Mouse (Mus musculus) left cerebral cortex, adult 18-20 months (tissue): ENCODE results near the gene Ndrg3. TPM values are rescaled to one million over a fixed set of nuclear protein-coding genes. Genes with fewer than 3 reads are reported as not detected.

ENCODE experiments used
- DNase-seq, 2 experiments: peaks; one replicate each; pipeline ENCODE4 v3.0.0; 2021 to 2022; ENCODE audit warnings: low spot score in 2 of 2, mixed read lengths in 1 of 2
- total RNA-seq, 2 experiments: library from RNA; stranded (reverse); gene quantifications; 2 replicates each; pipeline ENCODE4 v1.2.3; 2021

The Ndrg3 gene
- total RNA-seq, 2 experiments from 2014 or later = 446 to 471 TPM

DNA sequence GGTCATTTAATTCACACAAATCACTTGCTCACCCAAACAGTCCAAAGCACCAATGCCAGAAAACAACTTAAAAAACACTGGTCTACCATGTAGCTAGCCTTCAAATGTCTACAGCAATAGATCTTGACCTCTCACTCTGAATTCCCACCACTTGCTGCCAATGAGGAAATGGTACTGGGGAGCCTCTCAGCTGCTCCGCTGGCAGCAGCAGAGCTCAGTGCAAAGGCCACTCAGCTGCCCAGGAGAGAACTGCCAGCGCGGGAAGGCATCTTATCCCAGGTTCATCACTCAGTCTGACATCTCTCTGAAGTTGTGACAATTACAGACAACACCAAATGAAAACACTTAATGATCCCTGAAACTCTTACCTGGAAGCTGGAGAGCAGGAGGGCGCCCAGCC, 10.5 kb upstream of the Ndrg3 start:
- DNase-seq = no peak

DNA sequence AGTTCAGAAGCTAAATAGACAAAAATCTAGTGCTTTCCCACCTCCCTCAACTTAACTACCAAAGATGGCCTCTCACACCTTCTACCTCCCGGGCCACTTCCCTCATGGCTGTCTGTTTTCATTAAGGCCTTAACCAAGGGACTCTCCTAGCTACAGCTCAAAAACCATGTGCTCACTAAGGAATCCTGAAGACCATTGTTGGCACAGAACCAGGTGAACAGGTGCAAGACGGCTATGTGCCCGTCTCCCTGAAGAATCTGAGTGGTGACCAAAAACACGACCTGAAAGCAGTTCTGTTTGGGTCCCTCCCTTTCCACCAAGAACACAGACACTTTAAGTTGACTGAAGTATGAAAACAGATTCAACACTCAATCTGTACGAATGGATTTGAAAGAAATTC, 6.4 kb upstream of the Ndrg3 start:
- DNase-seq = no peak

DNA sequence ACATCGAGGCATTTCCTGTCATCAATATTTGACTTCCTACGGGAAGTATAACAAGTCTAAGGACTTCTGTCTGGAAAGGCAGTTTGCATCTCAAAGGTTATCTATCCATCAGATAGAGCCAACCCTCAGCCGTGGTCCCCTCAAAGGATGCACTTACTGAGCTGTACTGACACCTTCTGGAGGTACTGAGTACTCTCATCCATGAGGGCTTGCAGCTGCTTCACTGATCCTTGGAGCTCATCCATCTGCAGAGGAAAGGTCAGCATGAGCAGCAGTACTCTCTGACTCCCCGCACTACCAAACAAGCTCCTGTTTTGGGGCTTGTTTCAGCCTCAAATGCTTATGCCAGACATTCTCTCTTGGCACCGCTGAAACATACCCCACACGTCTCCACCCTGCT, 4.7 kb upstream of the Ndrg3 start:
- DNase-seq = peak; percentile 34 to 49

DNA sequence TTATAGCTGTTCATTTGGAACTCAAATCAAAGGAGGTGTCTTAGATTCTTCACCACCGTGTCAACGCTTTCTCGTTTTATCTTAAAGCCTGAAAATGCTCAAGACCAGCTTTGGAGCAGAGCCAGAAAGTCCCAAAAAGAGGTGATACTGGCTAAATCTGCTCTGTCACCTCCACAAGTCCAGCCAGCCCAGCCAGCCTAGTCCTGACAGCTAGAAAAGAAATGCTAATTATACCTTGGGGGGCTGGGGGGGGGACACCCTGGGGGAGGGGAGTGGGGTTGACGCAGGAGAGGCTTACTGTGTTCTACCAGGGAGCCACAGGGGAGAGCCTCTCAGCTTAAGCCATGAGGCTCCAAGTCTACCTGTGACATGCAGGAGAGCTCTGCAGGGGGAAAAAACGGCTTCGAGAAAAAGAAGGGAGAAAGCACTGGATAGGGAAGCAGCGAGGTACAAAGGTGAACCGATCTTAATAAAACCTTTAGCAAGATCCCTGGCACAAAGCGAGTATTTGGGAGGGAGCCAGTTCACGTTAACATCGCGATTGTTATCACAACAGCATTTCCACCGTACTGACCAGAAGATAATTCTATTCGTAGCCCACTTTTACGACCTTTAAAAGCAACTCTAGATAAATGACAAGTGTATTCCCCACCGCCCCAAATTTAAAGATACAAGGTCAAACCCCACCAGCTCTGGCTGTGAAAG, 977 bp downstream of the Ndrg3 start:
- peak in 1 of 2 experiments; percentile 39 for DNase-seq

DNA sequence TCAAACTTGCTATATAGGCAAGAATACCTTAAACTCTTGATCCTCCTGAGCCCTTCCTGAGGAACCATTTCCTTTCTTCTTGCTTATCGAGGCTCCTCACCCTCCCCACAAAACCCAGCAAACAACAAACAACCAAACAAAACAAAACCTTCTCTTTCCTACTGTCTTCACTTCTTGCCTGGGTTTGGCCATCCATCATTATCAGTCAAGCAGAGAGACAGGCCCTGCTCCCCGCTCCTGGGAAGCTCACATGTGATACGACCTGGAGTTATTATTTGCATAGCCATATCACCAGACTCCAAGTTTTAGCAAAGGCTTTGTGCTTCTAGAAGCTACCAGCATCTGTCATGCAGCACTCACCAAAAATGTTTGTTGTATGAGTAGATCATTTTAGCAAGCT, 4.5 kb downstream of the Ndrg3 start:
- DNase-seq = no peak

DNA sequence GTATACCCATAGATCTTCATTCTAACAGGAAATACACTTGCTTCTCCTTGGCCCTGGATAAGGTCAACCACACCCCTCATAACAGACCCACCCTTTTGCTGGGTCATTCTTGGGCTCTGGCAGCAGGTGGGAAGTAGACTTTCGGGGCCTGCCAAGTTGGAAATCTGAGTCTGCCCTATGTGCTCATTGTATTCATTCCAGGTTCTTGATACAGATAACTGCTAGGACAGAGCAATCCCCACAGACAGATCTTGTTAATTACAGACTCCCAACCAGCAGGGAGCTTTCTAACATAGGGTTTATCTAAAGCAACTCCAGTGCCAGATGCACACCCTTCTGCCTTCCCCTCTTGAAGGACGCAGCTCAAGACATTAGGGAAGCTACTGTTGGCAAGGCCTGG, 9.0 kb downstream of the Ndrg3 start:
- DNase-seq = no peak

DNA sequence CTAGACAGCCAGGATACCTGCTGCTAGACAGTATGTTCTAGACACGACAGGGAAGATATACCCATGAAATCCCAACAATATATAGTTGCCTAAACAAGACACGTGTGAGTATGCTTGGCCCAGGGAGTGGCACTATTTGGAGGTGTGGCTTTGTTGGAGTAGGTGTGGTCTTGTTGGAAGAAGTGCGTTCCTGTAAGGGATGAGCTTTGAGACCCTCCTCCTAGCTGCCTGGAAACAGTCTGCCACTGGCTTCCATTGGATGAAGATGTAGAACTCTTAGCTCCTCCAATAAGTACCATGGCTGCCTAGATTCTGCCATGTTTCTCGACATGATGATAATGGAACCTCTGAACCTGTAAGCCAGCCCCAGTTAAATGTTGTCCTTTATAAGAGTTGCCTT, 10.6 kb downstream of the Ndrg3 start:
- no peak for DNase-seq

DNA sequence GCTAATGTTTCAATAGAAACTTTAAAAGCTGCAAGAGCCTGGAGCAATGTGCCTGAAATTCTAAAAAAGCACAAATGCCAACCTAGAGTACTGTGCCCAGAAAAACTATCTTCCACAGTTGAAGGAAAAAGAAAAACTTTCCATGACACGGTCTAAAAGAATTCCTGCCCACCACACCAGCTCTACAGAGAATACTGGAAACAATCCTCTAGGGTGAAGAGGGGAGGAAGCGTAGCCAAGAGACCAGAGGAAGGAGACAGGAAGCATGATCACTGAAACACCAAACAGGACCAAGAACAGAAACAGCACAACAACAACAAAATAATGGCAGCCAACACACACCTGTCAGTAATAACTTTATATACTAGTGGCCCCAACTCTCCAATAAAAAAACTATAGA, 11.8 kb downstream of the Ndrg3 start:
- no peak for DNase-seq

DNA sequence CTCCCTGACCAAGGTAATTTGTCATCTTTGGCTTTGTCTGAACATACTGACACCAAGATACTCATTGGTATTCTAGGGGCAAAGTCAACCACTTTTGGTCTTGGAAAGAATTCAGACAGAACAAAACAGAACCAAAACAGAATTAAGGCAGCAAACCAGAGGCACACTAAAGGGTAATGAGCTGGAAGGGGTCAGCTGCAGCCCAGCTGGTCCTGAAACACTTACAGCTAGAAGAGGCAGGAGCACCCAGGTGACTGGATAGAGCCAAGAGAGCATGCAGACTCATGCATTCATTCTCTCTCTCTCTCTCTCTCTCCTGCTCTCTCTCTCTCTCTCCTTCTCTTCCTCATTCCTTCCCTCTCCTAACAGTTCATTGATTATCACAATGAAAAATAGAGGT, 15.1 kb downstream of the Ndrg3 start:
- DNase-seq = no peak

DNA sequence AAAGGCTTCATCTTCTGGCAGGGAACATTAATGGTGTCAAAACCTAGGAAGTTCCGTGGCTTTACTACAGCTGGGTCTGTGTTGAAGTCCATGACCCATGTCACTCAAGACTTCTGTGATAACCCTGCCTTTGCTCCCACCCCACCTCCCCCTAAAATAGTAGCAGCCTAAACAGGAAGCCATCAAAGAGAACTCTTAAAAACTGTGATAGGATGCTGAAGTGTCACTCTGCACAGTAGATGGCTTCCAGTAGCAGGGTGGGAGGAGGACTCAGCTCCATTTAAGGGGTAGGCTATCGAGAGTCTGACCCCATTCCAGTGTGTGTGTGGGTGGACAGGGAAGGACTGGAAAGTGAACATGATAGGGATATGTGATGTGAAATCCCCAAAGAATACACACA, 16.9 kb downstream of the Ndrg3 start:
- DNase-seq = no peak

DNA sequence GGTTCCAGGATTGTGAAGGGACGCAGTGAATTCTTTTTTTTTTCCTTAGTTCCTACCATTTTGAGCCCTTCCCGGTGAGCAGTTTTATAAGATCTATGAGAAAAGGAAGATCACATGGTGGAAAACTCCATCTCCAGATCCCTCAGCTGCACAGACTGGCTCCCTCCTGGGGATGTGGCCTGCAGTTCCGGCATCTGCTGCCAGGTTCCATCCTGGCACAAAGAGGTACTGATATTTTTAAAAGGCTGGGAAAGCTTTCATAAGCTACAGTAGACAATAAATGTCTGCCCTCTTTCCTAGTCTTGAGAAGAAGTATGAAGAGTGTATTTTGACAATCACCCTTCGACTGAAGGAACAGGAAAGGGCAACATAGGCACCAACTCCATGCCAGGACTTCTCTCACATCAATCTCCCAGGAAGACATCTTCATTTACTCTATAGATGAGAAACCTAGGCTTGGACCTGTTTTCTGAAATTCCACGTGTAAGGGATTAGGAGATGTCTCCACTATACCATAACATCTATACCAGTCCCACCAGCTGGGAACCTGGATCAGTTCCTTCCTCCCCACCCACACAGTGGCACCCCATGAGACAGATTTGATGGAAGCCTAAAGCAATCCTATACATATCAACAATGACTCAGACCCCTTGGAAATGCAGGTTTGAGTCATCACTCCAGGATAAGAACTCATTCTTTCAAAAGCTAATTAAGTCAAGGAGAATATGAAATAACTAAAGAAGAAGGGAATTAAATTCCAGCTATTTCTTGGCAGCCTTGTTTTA, 18.3 kb downstream of the Ndrg3 start:
- DNase-seq = peak; percentile 76 to 77

DNA sequence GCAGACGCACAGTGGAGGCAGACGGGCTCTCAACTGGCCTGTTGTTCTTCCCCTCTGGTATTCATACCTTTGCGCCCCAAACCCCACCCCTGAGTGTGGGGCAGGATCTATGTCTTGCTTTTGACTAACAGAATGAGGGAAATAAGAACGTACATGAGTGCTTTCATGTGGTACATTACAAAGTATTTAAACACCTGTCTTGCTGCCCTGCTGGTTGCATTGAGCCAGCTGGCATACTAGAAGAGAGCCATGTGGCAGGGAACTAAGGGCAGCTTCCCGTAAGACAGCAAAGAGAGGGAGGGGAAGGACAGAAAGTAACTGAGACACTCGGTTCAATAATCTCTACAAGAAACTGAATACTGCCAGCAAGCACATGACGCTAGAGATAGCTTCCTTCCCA, 21.6 kb downstream of the Ndrg3 start:
- DNase-seq = no peak

DNA sequence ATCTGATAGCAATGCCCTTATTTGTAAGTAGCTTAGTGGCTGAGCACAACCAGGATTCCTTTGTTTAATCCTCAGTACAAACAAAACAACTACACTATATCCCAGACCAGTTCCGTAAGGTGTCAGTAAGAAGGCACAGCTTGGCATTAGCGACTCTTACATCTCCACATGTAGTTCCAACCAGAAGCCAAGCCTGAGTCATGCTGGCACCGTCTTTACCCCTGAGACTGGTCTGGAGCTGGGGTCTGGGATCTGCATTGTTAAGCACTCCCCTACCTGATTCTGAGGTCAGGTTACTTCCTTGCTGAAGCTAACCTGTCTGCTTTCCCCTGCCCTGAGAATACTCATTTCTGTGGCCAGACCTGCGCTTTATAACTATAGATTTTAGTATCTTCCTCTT, 23.4 kb downstream of the Ndrg3 start:
- no peak for DNase-seq

DNA sequence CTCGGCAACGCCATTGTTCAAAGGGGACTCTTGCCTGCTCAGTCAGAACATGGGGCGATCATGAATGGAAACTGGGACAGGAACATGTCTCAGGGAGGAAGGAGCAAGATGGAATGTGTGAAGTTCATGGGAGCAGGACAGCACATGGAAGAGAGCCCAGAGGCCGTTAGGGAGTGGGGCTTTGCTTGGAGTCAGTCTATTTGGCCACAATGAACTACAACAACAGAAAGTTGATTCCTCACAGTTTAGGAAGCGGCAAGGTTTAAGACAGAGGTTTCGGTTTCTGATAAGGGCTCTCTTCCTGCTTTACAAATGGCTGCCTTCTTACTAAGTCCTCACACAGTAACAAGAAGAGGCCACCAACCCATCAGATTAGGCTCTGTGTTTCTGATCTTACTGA, 24.5 kb downstream of the Ndrg3 start:
- no peak for DNase-seq

DNA sequence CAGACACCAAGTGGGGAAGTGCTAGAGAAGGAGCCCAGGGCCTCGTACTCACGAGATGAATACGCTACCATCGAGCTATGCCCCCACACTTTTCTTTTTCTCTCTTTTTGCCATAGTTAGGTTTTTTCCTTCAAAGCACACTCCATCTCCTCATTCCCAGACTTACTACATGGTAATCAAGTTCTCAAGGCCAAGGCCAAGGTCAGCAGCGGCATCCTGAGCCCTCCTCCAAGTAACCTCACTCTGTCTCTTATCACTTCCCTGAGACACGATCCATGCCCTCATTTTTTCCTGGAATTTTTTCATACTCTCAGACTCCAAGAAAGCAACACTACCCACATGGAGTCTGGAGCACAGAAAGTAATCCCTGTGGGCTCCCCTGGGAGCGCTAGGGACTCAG, 28.0 kb downstream of the Ndrg3 start:
- no peak for DNase-seq

DNA sequence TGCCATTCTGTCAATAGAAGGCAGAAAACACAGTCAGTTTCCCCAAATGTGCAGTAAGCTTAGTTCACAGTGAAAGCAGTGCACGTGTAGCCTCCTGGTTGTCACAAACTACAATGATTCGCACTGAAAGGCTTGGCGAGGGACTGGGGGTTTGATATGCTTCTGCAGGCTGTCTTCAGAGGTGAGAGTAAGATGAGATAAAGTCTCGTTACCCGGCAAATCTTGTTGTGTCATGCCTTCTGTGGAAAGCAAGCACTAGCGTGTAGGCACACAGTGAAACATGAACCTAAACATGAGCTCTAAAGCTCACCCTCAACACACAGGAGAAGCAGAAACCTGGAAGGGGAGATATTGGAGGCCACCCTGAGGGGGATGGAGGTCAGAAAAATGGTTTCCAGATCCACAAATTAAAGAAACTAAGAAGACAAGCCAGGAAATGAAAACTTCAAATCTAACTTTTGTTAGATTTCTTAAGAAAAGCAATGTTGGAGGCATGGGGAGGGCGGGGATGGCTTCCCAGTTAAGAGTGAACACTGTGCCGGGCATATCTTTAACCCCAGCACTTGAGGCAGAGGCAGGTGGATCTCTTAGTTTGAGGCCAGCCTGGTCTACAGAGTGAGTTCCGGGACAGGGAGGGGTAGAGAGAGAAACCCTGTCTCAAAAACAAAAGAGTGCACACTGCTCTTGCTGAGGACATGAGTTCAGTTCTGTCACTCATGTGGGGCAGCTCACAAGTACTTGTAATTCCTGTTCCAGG, 33.2 kb downstream of the Ndrg3 start:
- no peak for DNase-seq

DNA sequence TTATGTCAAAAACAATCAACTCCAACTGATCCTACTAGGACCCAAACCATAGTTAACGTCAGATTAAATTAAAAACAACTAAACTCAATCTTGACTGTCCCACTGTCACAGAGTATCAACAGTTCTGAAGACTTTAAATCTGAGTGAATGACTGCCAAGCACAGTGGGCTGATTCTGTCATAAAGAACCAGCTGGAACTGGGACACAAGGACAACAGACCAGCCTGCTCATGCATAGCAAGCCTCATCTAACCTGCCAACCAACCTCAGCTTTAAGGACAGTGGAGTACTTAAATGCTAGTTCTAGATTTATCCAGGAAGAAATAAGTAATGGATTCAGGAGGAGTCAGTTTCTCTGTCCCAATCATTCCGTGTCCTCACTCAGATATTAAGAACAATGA, 34.8 kb downstream of the Ndrg3 start:
- DNase-seq = no peak

DNA sequence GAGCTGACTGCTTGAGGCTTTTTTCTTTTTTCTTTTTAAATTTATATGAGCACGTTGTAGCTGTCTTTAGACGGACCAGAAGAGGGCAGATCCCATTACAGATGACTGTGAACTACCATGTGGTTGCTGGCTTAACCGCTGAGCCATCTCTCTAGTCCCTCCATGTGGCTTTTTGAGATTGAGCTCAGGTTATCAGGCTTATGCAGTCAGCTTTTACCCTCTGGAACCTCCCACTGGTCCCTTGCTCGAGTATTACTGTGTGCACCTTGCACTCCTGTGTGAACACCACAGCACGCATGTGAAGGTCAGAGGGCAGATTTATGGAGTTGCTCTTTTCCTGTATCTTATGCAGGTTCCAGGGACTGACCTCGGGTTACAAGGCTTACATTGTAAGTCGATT, 35.5 kb downstream of the Ndrg3 start:
- no peak for DNase-seq

DNA sequence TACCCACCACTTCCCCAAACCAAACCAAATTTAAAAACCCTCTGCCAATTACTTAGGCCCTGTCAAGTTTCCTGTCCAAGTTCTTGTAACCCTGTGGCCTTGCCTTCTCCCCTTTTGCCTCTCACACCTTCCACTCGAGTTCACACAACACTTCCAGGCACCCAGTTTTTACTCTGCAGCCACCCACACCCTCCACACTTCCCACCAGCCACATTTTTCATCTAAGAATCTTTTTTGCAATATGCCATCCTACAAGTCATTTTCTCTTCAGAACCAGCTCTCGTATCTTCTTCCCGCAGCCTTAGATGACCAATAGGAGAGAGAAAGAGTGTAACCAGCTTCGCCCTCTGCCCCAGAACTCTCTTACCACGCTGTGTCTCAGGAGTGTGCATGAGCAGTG, 37.4 kb downstream of the Ndrg3 start:
- DNase-seq = peak in 1 of 2 experiments; percentile 61

DNA sequence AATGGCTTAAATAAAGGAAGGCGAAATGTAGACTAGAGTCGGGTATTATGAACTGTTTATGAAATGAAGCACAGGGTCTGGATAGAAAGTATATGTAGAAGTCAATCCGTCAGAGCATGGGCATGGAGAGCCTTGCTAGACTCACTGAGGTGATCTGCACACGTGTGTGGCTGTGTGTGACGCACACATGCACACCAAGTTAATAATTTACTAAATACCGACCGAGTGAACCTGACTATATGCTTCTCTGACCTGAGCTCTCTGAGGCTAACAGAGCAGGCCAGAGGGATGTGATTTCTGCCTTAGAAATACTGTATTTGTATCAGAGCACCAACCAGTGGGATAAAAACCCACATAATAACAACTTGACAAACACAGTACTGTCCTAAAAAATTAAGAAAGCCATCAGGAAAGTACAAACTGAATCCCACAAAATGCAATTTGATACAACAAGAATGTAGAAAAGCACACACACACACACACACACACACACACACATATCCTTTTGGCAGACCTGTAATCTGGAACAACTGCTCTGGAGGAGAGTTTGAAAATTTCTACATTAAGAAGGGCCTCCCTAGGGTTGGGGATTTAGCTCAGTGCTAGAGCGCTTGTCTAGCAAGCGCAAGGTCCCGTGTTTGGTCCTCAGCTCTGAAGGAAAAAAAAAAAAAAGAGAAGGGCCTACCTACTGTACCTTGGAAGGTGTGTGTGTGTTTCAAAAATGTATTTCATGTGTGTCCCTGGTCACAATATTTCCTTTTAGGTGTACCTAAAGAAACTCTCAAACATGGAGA, 40.4 kb downstream of the Ndrg3 start:
- DNase-seq = no peak

DNA sequence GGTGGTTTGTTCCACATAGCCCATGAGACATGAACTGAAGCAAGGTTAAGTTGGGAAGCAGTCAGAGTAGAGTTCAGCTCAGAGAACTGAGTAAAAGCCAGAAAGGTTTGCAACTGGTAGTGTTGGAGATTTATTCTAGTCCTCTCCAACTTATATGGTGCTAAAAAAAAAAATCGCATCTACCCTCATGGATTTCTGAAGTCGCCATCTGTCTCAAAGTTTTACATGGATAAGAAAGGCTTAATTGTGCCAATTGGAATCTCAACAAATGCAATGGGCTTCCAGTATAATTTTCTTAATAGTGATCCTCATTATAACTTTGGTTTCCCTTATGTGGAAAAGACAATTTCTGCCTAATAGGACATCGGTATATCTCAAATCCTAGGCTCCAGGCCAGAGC, 41.0 kb downstream of the Ndrg3 start:
- DNase-seq = no peak
